In the genomic region with DNA sequence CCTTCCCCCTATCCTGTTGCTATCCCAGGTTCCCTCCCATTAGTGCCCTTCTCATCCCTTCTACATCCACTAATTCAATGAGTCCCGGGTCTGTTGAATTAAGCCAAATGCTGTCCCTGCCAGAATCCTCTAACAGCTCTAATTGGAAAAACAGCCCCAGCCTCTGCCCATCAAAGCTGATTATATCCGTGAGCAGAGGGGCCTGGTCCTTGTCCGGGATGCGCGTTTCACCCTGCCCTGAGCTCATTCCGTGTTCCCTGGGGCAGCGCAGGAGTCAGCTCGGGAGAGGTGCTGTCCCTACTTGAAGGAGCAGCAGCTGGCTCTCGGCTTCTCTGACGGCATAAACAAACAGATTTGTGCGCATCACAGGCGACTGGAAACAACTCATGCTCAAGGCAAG, we compare ENCODE assay signal across 13 mouse cellular contexts.
DNase-seq lines count a peak whose midpoint lies in the region; ATAC-seq lines count a peak whose summit lies in the region.
"Had no signal": no experiment of that assay in that cellular context is flagged by ENCODE, and none has a peak within 500 bp of the region (broad histone marks: within the 10 kb centered on the region; RNA-seq: fewer than 3 reads in every experiment).

No protein-coding gene starts in this region.

- H3K36me3 ChIP-seq in heart, embryonic 10.5 days = no peaks in the 10 kb centered on the region
- H3K36me3 ChIP-seq in neural tube, embryonic 13.5 days = no peaks in the 10 kb centered on the region
- H3K36me3 ChIP-seq in neural tube, embryonic 15.5 days = no peaks in the 10 kb centered on the region
- H3K36me3 ChIP-seq in hindbrain, embryonic 15.5 days = no peaks in the 10 kb centered on the region
- H3K36me3 ChIP-seq: forebrain, embryonic 10.5 days; limb, embryonic 15.5 days had no signal

- peak overlapping the region; percentile 45; the same call in 1 of the 2 replicates for H3K9ac ChIP-seq in neural tube, embryonic 13.5 days
- no peak overlapping the region for H3K9ac ChIP-seq in neural tube, embryonic 15.5 days (replicated peaks)
- no peak overlapping the region for H3K9ac ChIP-seq in hindbrain, embryonic 15.5 days
- H3K9ac ChIP-seq: limb, embryonic 15.5 days; lung, embryonic 14.5 days had no signal

- no peak for DNase-seq in heart, embryonic 10.5 days (ENCODE audit: low spot score)
- DNase-seq in heart, postnatal 10 days = no peak
- DNase-seq in retina, postnatal 1 day = peak; percentile 68
- no peak for DNase-seq in frontal cortex, postnatal 36 days (ENCODE audit: low spot score in 2 of 2)
- DNase-seq: cerebellum, adult 11-12 months had no signal

- H3K4me2 ChIP-seq in neural tube, embryonic 13.5 days = no peak overlapping the region
- no peak overlapping the region for H3K4me2 ChIP-seq in neural tube, embryonic 15.5 days
- peak overlapping the region; percentile 16 for H3K4me2 ChIP-seq in hindbrain, embryonic 15.5 days
- H3K4me2 ChIP-seq: limb, embryonic 15.5 days; lung, embryonic 14.5 days had no signal

- H3K9me3 ChIP-seq in heart, embryonic 10.5 days = no peaks in the 10 kb centered on the region
- H3K9me3 ChIP-seq in neural tube, embryonic 13.5 days = no peaks in the 10 kb centered on the region
- H3K9me3 ChIP-seq in neural tube, embryonic 15.5 days (replicated peaks) = no peaks in the 10 kb centered on the region
- H3K9me3 ChIP-seq in hindbrain, embryonic 15.5 days = no peaks in the 10 kb centered on the region
- H3K9me3 ChIP-seq: forebrain, embryonic 10.5 days; limb, embryonic 15.5 days; megakaryocyte, embryonic 14.5 days had no signal

- no peaks in the 10 kb centered on the region for H3K27me3 ChIP-seq in heart, embryonic 10.5 days (ENCODE audit: insufficient read depth, poor library complexity, severe bottlenecking)
- peaks cover 25% of the 10 kb centered on the region for H3K27me3 ChIP-seq in neural tube, embryonic 13.5 days
- no peaks in the 10 kb centered on the region; the same call in 1 of the 2 replicates for H3K27me3 ChIP-seq in neural tube, embryonic 15.5 days (replicated peaks)
- no peaks in the 10 kb centered on the region for H3K27me3 ChIP-seq in hindbrain, embryonic 15.5 days
- H3K27me3 ChIP-seq: limb, embryonic 15.5 days; megakaryocyte, embryonic 14.5 days had no signal

- ATAC-seq in neural tube, embryonic 13.5 days (ENCODE audit: low read depth) = no peak
- ATAC-seq in neural tube, embryonic 15.5 days (ENCODE audit: low FRiP score) = no peak
- no peak for ATAC-seq in hindbrain, embryonic 15.5 days (ENCODE audit: low FRiP score, low read depth)
- no peak for ATAC-seq in megakaryocyte-erythroid progenitor cell, adult 5-6 weeks (replicated peaks; ENCODE audit: low FRiP score, low TSS enrichment, poor library complexity, severe bottlenecking)

- WGBS in heart, embryonic 10.5 days = 31% methylated on average over 12 of the region's 12 CpGs
- WGBS in neural tube, embryonic 13.5 days = 36% methylated on average over 12 of the region's 12 CpGs
- 34% methylated on average over 12 of the region's 12 CpGs for WGBS in neural tube, embryonic 15.5 days
- WGBS in hindbrain, embryonic 15.5 days = 29% methylated on average over 12 of the region's 12 CpGs

- H3K27ac ChIP-seq in heart, embryonic 10.5 days = no peak overlapping the region
- H3K27ac ChIP-seq in neural tube, embryonic 13.5 days (replicated peaks) = no peak overlapping the region
- H3K27ac ChIP-seq in neural tube, embryonic 15.5 days (replicated peaks) = no peak overlapping the region
- no peak overlapping the region for H3K27ac ChIP-seq in hindbrain, embryonic 15.5 days (replicated peaks)
- H3K27ac ChIP-seq: forebrain, embryonic 10.5 days; limb, embryonic 15.5 days had no signal

- intact Hi-C loops in heart, postnatal 10 days (cut with DNase I) = no loop called here

- H3K4me3 ChIP-seq in heart, embryonic 10.5 days = 0 out of 2 replicates have a peak overlapping the region, but pooled peaks have one; percentile 13
- no peak overlapping the region for H3K4me3 ChIP-seq in neural tube, embryonic 13.5 days
- H3K4me3 ChIP-seq in neural tube, embryonic 15.5 days (replicated peaks) = no peak overlapping the region
- H3K4me3 ChIP-seq in hindbrain, embryonic 15.5 days = no peak overlapping the region
- H3K4me3 ChIP-seq: forebrain, embryonic 10.5 days; limb, embryonic 15.5 days; megakaryocyte, embryonic 14.5 days had no signal

- peaks cover 26% of the 10 kb centered on the region for H3K4me1 ChIP-seq in heart, embryonic 10.5 days
- H3K4me1 ChIP-seq in neural tube, embryonic 13.5 days (replicated peaks) = peaks cover 19% of the 10 kb centered on the region
- H3K4me1 ChIP-seq in neural tube, embryonic 15.5 days = peaks cover 12% of the 10 kb centered on the region
- H3K4me1 ChIP-seq in hindbrain, embryonic 15.5 days (replicated peaks) = 0 out of 2 replicates have a peak, but pooled peaks cover 8% of the 10 kb centered on the region
- H3K4me1 ChIP-seq: limb, embryonic 15.5 days had no signal
